Mouse (Mus musculus): ENCODE data around the gene Nrip3.
A peak's percentile ranks its signal among the peaks of the same experiment; 100 is the strongest.

Nrip3 gene

DNA sequence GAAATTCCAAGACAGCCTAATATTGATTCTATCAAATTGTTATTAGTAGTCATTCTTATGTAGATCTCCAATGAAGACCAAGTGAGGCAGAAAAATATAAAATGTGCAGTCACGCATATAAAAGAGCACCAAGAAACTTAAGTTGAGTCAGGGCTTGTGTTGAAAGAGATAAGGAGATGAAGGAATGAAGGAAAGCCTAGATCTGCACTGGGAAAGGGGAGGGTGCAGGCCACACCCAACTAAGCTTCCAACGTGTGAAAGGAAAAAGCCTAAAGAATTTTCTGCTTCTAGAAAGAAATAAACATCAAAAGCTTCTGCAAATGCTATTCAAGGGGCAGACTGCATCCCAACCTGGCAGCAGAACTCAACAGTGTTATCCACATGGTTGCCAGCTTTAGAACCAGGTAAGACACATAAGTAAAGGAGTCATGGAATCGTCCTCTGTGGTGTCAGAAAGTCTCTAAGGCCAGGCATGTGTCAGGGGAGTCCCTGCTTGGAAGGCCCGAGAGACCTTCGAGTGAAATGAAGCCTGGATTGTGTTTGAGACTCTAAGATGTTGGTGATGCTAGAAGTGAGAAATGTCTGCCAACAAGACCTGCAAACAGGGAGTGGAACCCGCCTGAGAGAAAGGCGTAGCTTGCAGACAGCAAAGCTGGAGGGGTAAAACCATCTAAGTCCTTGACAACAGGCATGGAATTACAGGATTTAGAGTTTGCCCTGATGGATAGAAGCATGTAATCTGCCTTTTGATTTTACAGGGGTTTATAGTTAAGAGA lies 14.1 kb downstream of the Nrip3 start:
- no peak for DNase-seq (ENCODE audit: low read depth, low spot score)

DNA sequence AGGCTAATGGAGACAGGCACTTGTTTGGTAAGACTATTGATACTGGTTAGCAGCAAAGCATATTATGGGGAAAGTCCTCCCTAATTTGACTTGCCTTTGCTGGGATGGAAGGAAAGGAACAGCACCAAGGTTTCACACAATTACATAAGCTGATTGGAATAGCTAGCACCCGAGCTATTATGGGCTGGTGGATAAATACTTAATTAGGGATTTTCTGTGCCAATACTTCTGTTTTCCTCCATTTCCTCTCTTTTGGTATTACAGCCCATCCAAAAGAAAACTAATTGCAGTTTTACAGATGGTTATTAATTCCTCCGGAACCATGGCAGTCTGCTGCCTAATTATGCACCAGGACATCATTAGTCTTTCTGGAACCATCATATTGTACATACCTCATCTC lies 17.8 kb downstream of the Nrip3 start:
- no peak for DNase-seq (ENCODE audit: low read depth, low spot score)

DNA sequence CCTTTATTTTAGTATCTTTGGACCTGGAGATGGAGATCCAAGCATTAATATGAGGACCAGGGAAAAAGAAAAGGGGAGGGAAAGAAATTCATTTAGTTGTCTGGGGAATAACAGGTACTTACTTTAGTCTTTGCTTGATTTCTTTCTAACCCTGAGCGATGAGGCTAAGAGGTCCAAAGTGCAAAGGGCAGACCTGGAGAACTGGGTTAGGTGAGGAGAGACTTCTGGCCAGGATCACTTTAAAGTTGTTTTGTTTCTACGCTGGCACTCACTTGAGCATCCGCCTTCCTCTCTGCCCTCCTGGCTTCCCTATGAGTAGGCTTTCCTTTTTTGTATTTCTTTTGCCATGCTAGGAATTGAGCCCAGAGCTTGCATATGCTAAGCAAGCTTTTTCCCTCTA lies 25.5 kb downstream of the Nrip3 start:
- no peak for DNase-seq (ENCODE audit: low read depth, low spot score)

DNA sequence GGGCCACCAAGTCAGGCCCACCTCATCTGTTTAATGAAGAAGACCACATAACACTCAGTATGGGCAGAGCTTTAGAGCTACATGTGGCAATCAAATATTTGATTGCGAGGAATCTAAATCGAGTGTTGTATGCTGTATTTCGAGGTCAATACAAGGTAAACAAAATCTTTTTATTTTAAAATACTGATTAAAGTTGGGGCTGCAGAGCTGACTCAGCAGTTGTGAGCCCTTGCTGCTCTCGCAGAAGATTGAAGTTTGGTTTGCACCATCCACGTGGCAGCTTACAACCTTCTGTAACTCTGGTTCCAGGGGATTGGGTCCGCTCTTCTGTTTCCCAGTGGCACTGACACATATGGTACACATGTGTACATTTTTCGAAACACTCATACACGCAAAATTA lies 27.8 kb downstream of the Nrip3 start:
- no peak for DNase-seq (ENCODE audit: low read depth, low spot score)

DNA sequence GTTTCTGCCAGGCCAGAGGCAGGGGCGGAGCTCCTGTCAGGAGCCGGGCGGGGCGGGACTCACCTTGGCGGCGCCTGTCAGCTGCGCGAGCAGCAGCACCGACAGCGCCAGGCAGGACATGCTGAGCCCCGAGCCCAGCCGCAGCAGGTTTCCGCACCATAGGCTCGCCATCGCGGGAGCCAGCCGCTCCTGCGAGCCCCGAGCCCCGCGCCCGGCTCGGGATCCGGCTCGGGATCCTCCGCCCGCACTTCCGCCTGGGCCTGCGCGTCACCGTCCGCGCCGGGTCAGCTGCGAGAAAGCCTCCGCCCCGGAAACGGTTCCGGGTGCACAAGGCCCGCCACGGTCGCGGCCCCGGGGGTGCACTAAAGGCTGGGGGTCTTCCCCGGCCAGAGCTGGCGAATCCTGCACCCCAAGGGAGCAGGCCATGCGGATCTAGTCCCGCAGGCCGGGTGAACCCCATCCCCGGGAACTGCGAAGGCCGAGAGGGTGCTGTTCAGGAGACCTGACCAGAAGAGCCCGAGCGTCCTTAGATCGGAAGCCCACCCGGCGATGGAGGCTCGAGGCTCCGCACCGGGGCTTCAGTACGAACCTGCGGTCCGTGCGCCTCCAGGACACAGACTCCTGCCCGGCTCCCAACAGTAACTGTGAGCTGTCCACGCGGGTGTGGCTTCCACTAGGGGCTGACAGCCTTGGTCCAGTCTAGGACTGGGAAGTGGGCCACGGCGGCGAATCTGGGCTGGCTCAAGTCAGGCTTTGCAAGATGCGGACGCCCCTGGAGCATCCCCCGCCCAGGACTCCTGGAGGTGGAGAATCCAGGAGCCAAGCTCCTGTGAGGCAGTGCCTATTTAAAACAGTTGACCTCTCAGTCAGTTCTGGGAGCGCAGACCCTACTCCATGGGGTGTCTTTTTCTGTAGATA lies 29.6 kb downstream of the Nrip3 start, which contains the start of gene Tmem9b:
TSS of gene Tmem9b (minus strand) at position 868 of the 918 bp plus-strand sequence.
- DNase-seq (ENCODE audit: low read depth, low spot score) = peak; percentile 41

DNA sequence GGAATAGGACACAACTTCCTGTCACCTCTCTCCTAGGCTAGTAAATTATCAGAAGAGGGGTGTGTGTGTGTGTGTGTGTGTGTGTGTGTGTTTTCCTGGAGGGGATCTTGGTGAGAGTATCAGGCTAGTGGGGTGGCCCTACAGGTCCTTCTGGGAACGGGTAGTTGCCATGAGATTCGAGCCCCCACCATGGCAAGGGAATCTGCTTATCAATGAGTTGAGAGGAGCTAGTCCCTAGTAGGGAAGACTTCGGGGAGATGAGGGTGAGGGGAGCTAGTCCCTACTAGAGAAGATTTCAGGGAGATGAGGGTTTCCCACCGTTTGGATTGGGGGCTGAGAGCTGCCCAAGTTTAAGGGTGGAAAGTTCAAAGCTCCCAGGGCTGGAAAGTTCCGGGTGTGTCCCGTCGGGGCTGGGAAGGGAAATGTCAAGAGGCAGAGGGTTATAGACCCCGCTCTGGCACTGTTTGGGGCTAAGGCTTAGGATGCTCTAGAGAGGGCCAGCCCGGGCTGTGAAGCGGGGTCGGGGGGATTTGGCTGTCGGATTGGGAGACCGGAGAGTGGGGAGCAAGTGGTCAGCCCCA lies 30.3 kb downstream of the Nrip3 start:
- DNase-seq (ENCODE audit: low read depth, low spot score) = no peak

DNA sequence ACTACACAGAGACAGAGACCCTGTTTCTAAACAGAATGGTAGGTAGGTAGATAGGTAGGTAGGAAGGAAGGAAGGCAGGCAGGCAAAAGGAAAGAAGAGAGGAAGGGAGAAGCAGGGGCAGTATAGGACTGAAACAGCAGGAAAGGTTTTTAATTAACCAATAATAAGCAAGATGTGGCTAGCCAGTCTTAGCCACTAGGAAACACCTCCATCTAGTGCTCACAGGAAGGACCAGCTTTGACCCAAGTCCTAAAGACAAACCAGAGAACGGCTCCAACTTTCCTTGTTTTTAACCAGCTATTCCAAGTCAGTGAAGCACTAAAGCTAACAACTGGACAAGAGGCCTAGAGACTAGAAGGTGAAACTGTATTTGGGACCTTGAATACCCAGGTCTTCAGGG lies 34.1 kb downstream of the Nrip3 start:
- DNase-seq (ENCODE audit: low read depth, low spot score) = no peak

DNA sequence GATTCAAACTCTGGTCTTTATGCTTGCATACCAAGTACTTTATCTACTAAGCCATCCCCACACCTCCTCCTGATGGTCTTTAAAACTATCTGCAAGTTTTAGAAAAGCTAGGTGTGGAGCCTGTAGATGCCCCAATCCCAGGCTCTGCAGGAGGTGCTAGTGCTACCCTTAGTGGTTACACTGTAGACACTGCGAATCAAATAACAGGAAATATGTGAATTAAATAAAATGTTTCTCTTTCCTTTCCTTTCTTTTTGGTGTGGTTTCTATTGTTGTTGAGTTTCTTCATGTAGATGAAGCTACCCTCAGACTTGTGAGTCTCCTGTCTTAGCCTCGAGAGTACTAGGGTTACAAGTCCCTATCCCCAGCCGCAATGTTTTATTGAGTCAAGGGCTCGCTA lies 40.1 kb downstream of the Nrip3 start:
- DNase-seq (ENCODE audit: low read depth, low spot score) = no peak

DNA sequence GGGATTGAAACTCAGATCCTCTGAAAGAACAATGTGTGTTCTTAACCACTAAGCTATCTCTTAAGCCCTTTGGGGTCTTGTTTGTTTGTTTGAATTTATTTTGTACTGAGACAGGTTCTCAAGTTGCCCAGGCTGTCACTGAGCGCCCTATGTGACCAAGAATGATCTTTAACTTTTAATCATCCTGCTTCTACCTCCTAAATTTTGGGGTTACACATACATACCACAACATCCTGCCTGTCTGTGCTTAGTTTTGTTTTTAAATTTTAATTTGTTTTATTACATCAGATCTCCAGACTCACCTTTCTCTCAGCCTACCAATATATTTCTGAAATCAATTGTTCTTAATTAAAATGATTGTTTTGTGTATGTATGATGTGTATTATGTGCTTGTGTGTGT lies 40.8 kb downstream of the Nrip3 start:
- no peak for DNase-seq (ENCODE audit: low read depth, low spot score)

DNA sequence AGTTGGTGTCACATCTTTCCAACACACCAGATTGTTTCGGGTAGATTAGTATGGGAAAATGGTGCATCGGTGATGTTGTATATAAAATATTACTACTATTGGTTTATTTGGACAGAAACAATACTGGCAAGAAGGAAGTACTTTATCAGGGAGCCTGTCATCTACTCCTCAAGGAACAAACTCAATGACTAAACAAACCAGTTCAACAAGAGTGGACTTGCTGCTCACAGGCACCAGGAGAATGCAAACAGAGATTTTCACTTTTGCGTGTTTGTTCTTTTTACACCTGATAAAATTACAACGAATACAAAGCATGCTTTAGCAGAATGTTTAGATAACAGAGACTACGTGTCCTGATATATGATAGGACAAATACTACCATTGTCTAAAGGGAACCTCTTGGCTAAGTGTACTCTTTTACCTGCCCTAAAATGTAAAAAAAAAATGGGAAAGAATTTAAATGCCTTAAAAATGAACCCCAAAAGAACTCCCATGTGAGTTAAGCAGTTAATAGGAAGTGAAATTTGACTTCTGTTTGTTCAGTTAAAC lies 41.9 kb downstream of the Nrip3 start:
- DNase-seq (ENCODE audit: low read depth, low spot score) = no peak

DNA sequence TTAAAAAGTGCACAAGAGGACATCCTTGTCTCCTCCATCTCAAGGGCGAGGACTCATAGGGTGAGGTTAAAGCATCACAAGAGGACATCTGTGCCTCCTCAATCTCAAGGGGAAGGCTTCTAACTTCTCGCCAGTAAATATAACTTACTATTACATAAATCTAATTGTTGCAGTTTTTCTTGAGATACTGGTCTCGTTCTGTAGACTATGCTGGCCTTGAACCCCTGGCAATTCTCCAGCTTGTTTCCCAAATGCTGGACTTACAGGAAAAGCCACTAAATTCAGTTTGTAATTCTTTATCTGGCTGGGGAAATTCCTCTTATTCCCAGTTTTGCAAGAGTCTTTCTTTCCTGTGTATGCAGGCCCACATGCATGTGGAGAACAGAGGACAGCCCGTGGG lies 47.0 kb downstream of the Nrip3 start:
- DNase-seq (ENCODE audit: low read depth, low spot score) = no peak

DNA sequence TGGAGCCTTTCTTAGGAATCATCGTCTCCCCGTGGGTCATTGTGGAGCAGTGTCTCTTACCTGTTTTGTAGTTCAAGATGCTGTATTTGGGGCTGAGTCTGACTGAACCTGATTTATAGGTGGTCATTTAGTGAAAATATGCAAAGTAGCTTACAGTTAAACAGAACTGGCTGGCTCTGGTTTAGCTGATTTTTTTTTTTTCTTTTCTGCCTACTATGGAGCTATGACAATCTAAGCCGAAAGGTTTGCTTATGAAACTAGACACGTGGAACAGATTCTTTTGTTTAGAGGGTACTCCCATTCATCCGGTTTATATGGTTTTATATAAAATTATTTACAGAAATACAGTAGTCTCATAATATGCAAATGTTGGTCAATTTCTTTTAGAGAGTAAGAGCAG lies 50.2 kb downstream of the Nrip3 start, which contains the start of gene Ascl3:
TSS of gene Ascl3 (minus strand) at position 101 of the 400 bp plus-strand sequence.
- DNase-seq (ENCODE audit: low read depth, low spot score) = no peak

DNA sequence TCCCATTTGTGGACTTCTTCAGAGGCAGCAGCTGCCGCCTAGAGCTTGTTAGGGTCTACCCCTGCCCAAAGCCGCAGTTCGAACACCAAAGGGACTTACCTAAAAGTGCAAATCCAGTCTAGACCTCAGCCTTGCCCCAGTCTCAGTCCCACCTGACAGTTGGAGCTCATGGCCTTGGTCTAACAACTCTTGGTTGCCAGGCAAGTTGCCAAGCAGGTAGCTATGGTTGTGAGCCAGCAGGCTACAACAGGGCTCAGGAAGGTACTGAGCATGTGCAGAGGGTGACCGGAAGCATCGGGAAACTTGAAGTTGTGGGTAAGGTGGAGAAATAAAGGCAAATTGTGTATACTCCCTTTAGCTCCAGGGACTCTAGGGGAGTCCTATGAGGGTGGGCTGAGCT lies 58.1 kb downstream of the Nrip3 start, which contains the start of gene BC051019:
TSS of gene BC051019 (minus strand) at position 154 of the 400 bp plus-strand sequence.
- DNase-seq (ENCODE audit: low read depth, low spot score) = no peak

DNA sequence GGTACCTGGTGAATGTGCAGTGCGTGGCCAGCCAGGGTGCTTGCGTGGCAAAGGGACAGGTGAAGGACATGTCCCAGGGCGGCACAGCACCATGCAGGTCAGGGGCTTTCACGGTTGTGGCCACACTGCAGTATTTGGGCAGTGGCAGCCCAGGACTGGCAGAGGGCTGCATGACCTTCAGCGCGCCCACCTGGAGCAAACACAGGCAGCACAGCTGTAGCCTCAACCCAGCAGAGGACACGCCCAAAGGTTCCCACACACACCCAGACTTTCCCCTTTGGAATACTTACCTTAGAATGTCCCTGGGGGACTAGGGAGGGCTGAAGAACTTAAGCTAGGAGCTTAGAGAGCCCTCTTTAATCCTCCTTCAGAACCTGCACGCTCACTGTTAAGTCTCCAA lies 58.7 kb downstream of the Nrip3 start:
- no peak for DNase-seq (ENCODE audit: low read depth, low spot score)

DNA sequence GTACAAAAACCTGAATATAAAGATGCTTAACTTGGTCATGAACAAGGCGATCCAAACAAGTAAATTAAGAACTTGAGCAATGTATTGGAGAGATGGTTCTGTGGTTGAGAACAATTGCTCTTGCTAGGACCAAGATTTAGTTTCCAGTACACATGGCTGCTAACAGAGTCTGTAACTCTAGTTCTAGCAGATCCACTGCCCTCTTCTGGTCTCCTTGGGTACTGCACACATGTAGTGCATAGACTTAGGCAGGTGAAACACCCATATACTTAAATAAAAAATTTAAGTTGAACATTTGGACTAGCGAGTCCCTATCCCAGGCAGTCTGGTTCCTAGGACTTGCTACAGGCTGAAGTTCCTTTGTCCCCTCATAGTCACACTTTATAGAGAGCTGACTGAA lies 59.2 kb downstream of the Nrip3 start:
- DNase-seq (ENCODE audit: low read depth, low spot score) = no peak

DNA sequence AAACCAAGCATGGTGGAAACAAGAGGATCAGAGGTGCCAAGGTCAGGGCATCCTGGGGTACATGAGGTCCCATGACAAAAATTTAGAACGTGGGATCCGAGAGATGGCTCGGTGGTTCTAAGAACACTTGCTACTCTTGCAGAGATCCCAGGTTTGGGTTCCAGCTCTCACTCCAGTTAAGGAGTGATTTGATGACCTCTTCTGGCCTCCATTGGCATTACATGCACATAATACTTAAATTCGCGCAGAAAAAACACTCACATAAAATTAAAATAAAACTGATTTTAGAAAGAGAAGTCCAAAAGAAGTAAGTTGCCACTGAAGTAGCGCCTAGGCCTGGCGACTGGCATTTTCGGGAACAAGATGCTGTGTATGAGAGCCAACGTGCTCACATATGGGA lies 62.5 kb downstream of the Nrip3 start:
- peak; percentile 43 for DNase-seq (ENCODE audit: low read depth, low spot score)

DNA sequence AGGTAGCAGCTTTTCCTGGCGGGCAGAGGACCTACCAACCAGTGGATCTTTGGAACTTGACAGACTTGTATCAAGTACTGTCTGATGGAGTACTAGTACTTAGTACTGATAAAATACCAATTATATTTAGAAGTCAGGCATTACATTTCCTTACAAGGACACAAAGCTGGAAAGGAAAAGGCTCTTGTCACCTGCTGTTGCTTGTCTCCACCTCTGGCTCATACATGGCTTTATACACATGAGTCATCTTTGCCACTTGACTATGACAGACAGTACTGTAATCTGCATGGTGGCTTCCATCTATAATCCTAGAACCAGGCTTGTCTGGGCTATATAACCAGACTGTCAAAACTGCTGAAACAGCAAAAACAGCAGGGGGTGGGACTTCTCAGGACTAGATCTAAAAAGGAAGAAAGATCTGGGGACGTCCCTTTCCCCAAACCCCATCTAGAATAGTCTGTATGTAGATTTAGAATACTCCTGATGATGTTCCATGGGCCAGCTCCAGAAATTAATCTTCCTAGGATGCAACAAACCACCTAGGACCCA lies 68.3 kb downstream of the Nrip3 start:
- DNase-seq (ENCODE audit: low read depth, low spot score) = no peak

DNA sequence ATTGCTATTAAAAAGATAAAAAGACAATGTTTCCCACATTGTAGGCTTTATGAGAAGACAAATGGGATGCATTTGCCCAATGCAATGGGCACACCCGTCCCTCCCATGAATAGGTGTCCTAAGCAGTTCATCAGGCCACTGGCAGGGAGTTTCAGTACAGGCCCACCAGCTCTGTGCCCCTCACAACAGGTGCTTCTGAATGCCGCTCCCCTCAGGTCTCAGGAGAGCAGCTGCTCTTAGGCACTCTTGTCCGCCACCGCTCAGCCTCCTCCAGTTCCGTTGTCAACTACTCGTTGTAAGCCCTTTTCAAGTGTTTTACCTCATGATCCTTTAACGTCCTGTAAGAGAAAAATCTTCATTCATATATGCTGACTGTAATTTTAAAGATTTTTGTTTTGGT lies 69.6 kb downstream of the Nrip3 start:
- DNase-seq (ENCODE audit: low read depth, low spot score) = no peak

DNA sequence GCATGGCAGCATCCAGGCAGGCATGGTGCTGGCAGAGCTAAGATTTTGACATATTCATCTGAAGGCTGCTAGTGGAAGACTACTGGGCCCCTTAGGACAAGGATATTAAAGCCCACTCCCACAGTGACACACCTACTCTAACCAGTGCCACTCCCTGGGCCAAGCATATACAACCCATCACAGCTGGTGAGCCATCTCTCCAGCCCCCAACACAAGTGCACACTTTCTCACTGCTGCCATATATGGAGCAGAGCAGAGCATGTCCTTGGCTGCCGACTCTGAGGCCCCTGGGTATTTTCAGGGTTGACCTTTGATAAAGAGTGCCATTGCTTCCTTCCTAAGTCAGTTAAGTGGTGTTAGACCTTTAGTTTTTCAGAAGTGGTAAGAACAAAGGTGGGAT lies 71.8 kb downstream of the Nrip3 start:
- DNase-seq (ENCODE audit: low read depth, low spot score) = no peak

DNA sequence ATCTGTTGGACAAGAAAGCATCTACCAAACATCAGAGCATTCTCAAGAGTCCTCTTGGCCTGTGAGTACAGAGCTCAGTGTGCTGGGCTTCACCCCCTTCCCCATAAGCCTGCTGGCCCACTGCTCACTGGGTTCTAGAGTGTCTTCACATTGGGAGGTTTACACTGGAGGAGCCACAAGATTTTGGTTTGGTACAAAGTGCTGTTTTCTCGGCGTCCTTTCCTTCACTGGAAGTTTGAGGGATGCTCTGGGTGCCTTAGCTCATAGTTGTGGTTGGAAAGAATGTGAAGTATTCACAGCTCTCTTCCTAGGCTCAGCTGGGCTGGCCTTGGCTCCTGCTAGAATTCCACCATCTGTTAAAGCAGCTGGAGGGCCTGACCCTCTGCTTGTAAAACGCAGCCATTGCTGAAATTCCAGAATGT lies 72.9 kb downstream of the Nrip3 start:
- DNase-seq (ENCODE audit: low read depth, low spot score) = no peak

All from telencephalon, adult 2 months (tissue).